Mouse (Mus musculus) lung, embryonic 15.5 days (tissue): ENCODE results near the gene Mucl3. TPM values are rescaled to one million over a fixed set of nuclear protein-coding genes. Genes with fewer than 3 reads are reported as not detected.

ENCODE experiments used
- ATAC-seq: fragments of 200-750 bp; cut with Nextera tagmentation; 2 replicates; pipeline ENCODE4 v1.8.0; 2017; ENCODE audit warnings: moderate number of reproducible peaks, borderline replicate concordance; ENCODE audit not compliant: low FRiP score, low TSS enrichment; ENCODE audit errors: extremely low read depth
- H3K27ac ChIP-seq: fragments of 300-500 bp; sonication (generic); 2 replicates; pipeline ENCODE4 v1.5.1; 2015; ENCODE audit warnings: moderate library complexity, mild to moderate bottlenecking, inconsistent platforms
- H3K27me3 ChIP-seq: fragments of 300-500 bp; sonication (generic); 2 replicates; pipeline ENCODE4 v1.6.1; 2015; ENCODE audit warnings: inconsistent platforms
- H3K36me3 ChIP-seq: fragments of 300-500 bp; sonication (generic); 2 replicates; pipeline ENCODE4 v1.6.1; 2015; ENCODE audit warnings: inconsistent platforms
- H3K4me1 ChIP-seq: fragments of 300-500 bp; sonication (generic); 2 replicates; pipeline ENCODE4 v1.6.1; 2015; ENCODE audit warnings: inconsistent platforms
- H3K4me2 ChIP-seq: fragments of 300-500 bp; sonication (generic); 2 replicates; pipeline ENCODE4 v1.6.1; 2015; ENCODE audit warnings: inconsistent platforms, mild to moderate bottlenecking, moderate library complexity
- H3K4me3 ChIP-seq: fragments of 300-500 bp; sonication (generic); 2 replicates; pipeline ENCODE4 v1.5.1; 2015; ENCODE audit warnings: mild to moderate bottlenecking, inconsistent platforms
- H3K9ac ChIP-seq: fragments of 300-500 bp; sonication (generic); 2 replicates; pipeline ENCODE4 v1.6.1; 2015; ENCODE audit warnings: inconsistent platforms
- H3K9me3 ChIP-seq: fragments of 300-500 bp; sonication (generic); 2 replicates; pipeline ENCODE4 v1.6.1; 2016; ENCODE audit warnings: inconsistent platforms
- WGBS: fragments of 180-500 bp; shearing (Covaris S2); methylation state at CpG from one replicate; pipeline ENCODE4 v1.1.7; 2015; 5-methylcytosine and 5-hydroxymethylcytosine counted together
- polyA plus RNA-seq: library from polyadenylated mRNA; unstranded; fragments of >200 nt; fragmentation: Nextera tagmentation; extraction: Ambion mirVana; gene quantifications from 2 replicates; pipeline ENCODE4 v1.2.1, GENCODE M21; 2015

Gene Mucl3
- polyA plus RNA-seq, result 1.2 and 1.3 TPM in 2 replicates

GRCm38 (mm10) chr17:35643609-35644236, at the start of gene Mucl3:
Mucl3 (minus strand) TSS chr17:35643695.
- Histone ChIP-seq H3K36me3 (no peaks in the 10 kb centered on the region), H3K27ac (no peak within 1 kb of the TSS), H3K9me3 (no peaks in the 10 kb centered on the region), H3K4me3 (no peak within 1 kb of the TSS), H3K4me2 (no peak within 1 kb of the TSS), H3K27me3 (no peaks in the 10 kb centered on the region), H3K9ac (no peak within 1 kb of the TSS), H3K4me1 (peaks cover 15% of the 10 kb centered on the region)
- 66% methylated on average over 13 of the region's 13 CpGs for WGBS
- no peak for ATAC-seq

- Histone ChIP-seq H3K9me3 (no peaks in the 10 kb centered on the region), H3K4me1 (peaks cover 9% of the 10 kb centered on the region), H3K4me2 (no peak overlapping the region), H3K36me3 (peaks cover 62% of the 10 kb centered on the region), H3K27ac (no peak overlapping the region), H3K27me3 (no peaks in the 10 kb centered on the region), H3K9ac (no peak overlapping the region), H3K4me3 (no peak overlapping the region)
- ATAC-seq, result no peak
- 73% methylated on average over 4 of the region's 4 CpGs for WGBS
Observed at GRCm38 (mm10) chr17:35692368-35692767, 48.9 kb upstream of the Mucl3 start.

GRCm38 (mm10) chr17:35691811-35692210, 48.3 kb upstream of the Mucl3 start:
- peaks cover 4% of the 10 kb centered on the region for H3K4me1 ChIP-seq
- no peak overlapping the region for H3K9ac ChIP-seq
- no peaks in the 10 kb centered on the region for H3K27me3 ChIP-seq
- no peaks in the 10 kb centered on the region for H3K9me3 ChIP-seq
- no peak overlapping the region for H3K4me3 ChIP-seq
- no peak for ATAC-seq
- 80% methylated on average over 4 of the region's 4 CpGs for WGBS
- H3K27ac ChIP-seq, result no peak overlapping the region
- H3K4me2 ChIP-seq, result no peak overlapping the region
- peaks cover 67% of the 10 kb centered on the region for H3K36me3 ChIP-seq

GRCm38 (mm10) chr17:35689936-35690645, 46.6 kb upstream of the Mucl3 start:
- Histone ChIP-seq H3K4me3 (no peak overlapping the region), H3K27me3 (no peaks in the 10 kb centered on the region), H3K4me1 (no peaks in the 10 kb centered on the region), H3K4me2 (no peak overlapping the region), H3K36me3 (peaks cover 79% of the 10 kb centered on the region), H3K9ac (no peak overlapping the region), H3K27ac (no peak overlapping the region), H3K9me3 (no peaks in the 10 kb centered on the region)
- no peak for ATAC-seq
- 91% methylated on average over 18 of the region's 18 CpGs for WGBS

GRCm38 (mm10) chr17:35688347-35689175, 45.1 kb upstream of the Mucl3 start:
- Histone ChIP-seq H3K27ac (no peak overlapping the region), H3K4me3 (no peak overlapping the region), H3K4me2 (no peak overlapping the region), H3K4me1 (no peaks in the 10 kb centered on the region), H3K36me3 (peaks cover 85% of the 10 kb centered on the region), H3K9ac (no peak overlapping the region), H3K27me3 (no peaks in the 10 kb centered on the region), H3K9me3 (no peaks in the 10 kb centered on the region)
- WGBS, result 82% methylated on average over 25 of the region's 25 CpGs
- ATAC-seq, result no peak

GRCm38 (mm10) chr17:35685061-35685460, 41.6 kb upstream of the Mucl3 start:
- ATAC-seq, result no peak
- Histone ChIP-seq H3K4me2 (no peak overlapping the region), H3K27ac (no peak overlapping the region)

GRCm38 (mm10) chr17:35681986-35682385, 38.5 kb upstream of the Mucl3 start:
- peaks cover 47% of the 10 kb centered on the region for H3K36me3 ChIP-seq
- no peaks in the 10 kb centered on the region for H3K9me3 ChIP-seq
- ATAC-seq, result no peak
- H3K4me2 ChIP-seq, result no peak overlapping the region
- no peaks in the 10 kb centered on the region for H3K4me1 ChIP-seq
- no peak overlapping the region for H3K27ac ChIP-seq
- WGBS, result 80% methylated on average over 13 of the region's 13 CpGs
- no peak overlapping the region for H3K4me3 ChIP-seq
- no peaks in the 10 kb centered on the region for H3K27me3 ChIP-seq
- no peak overlapping the region for H3K9ac ChIP-seq

More at GRCm38 (mm10) chr17:35685061-35685460, 41.6 kb upstream of the Mucl3 start:
- H3K9ac ChIP-seq, result no peak overlapping the region
- no peaks in the 10 kb centered on the region for H3K4me1 ChIP-seq
- peaks cover 76% of the 10 kb centered on the region for H3K36me3 ChIP-seq
- no peak overlapping the region for H3K4me3 ChIP-seq
- no peaks in the 10 kb centered on the region for H3K9me3 ChIP-seq
- WGBS, result 70% methylated on average over 9 of the region's 9 CpGs
- no peaks in the 10 kb centered on the region for H3K27me3 ChIP-seq

- ATAC-seq, result no peak
- H3K36me3 ChIP-seq, result peaks cover 33% of the 10 kb centered on the region
Observed at GRCm38 (mm10) chr17:35680591-35680990, 37.1 kb upstream of the Mucl3 start.

GRCm38 (mm10) chr17:35673416-35674035, 30.0 kb upstream of the Mucl3 start, which contains the start of gene Gtf2h4:
Gtf2h4 (minus strand) TSS chr17:35673739.
- no peaks in the 10 kb centered on the region for H3K27me3 ChIP-seq
- H3K4me1 ChIP-seq, result peaks cover 6% of the 10 kb centered on the region
- H3K9ac ChIP-seq, result peak within 1 kb of the TSS; percentile 89
- H3K4me2 ChIP-seq, result peak within 1 kb of the TSS; percentile 70
- WGBS, result 2% methylated on average over 23 of the region's 23 CpGs
- H3K9me3 ChIP-seq, result no peaks in the 10 kb centered on the region
- peaks cover 7% of the 10 kb centered on the region; the same call in 1 of the 2 replicates for H3K36me3 ChIP-seq
- no peak within 1 kb of the TSS for H3K27ac ChIP-seq
- H3K4me3 ChIP-seq, result peak within 1 kb of the TSS; percentile 76
- peak; percentile 96 for ATAC-seq

More at GRCm38 (mm10) chr17:35680591-35680990, 37.1 kb upstream of the Mucl3 start:
- no peaks in the 10 kb centered on the region for H3K4me1 ChIP-seq
- no peaks in the 10 kb centered on the region for H3K27me3 ChIP-seq
- no peaks in the 10 kb centered on the region for H3K9me3 ChIP-seq
- no peak overlapping the region for H3K27ac ChIP-seq
- no peak overlapping the region for H3K4me3 ChIP-seq
- no peak overlapping the region for H3K9ac ChIP-seq
- no peak overlapping the region for H3K4me2 ChIP-seq
- WGBS, result 26% methylated on average over 6 of the region's 6 CpGs

GRCm38 (mm10) chr17:35672527-35672926, 29.0 kb upstream of the Mucl3 start:
- Histone ChIP-seq H3K36me3 (peaks cover 7% of the 10 kb centered on the region; the same call in 1 of the 2 replicates), H3K9me3 (no peaks in the 10 kb centered on the region), H3K27ac (no peak overlapping the region), H3K9ac (peak overlapping the region; percentile 89; the same call in 1 of the 2 replicates), H3K4me2 (peak overlapping the region; percentile 70), H3K4me3 (peak overlapping the region; percentile 76), H3K4me1 (peaks cover 14% of the 10 kb centered on the region), H3K27me3 (no peaks in the 10 kb centered on the region)
- 76% methylated on average over 6 of the region's 6 CpGs for WGBS
- ATAC-seq, result no peak

- no peaks in the 10 kb centered on the region for H3K9me3 ChIP-seq
- no peak overlapping the region for H3K27ac ChIP-seq
- H3K4me3 ChIP-seq, result no peak overlapping the region
- peaks cover 16% of the 10 kb centered on the region for H3K4me1 ChIP-seq
- peaks cover 7% of the 10 kb centered on the region; the same call in 1 of the 2 replicates for H3K36me3 ChIP-seq
- 62% methylated on average over 6 of the region's 6 CpGs for WGBS
- H3K9ac ChIP-seq, result no peak overlapping the region
- no peak for ATAC-seq
- H3K4me2 ChIP-seq, result no peak overlapping the region
- no peaks in the 10 kb centered on the region for H3K27me3 ChIP-seq
Observed at GRCm38 (mm10) chr17:35671846-35672245, 28.4 kb upstream of the Mucl3 start.
